Mouse (Mus musculus): ENCODE results near the gene Tbrg1. TPM values are rescaled to one million over a fixed set of nuclear protein-coding genes. Genes with fewer than 3 reads are reported as not detected.

Tbrg1 gene
- polyA plus RNA-seq, 1 experiment from 2014 or later, result 142 TPM

DNA sequence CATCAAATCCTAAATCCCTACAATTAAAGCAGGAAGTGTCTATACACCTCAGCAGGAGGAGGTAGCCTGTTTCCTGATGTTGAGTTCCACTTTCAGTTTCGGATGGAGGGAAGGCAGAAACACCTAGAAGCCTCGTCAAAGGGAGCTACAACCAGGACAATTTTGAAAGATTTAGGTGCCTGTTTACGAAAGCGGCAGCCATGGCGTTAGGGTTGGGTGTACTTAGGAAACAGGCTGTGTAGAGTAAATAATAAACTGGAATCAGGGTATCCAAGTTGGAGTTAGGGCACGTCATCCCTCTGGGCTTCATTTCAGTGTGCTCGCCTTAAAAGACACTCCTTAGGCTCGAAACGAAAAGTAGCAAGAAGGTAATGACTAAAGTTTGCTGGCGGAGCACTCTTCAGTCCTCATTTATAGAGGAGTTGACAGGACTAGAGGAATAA, 652 bp downstream of the Tbrg1 start:
- H3K36me3 ChIP-seq, result peaks cover 36% of the 10 kb centered on the region
- peak overlapping the region; percentile 93 for H3K27ac ChIP-seq (replicated peaks)
- peaks cover 20% of the 10 kb centered on the region for H3K4me1 ChIP-seq
- H3K4me3 ChIP-seq, result peak overlapping the region; percentile 85
- DNase-seq (ENCODE audit: low spot score), result peak; percentile 13
- no peaks in the 10 kb centered on the region for H3K9me3 ChIP-seq (replicated peaks)
- WGBS, result 3% methylated on average over 10 of the region's 10 CpGs
- no peaks in the 10 kb centered on the region for H3K27me3 ChIP-seq (ENCODE audit: low read depth, poor library complexity, severe bottlenecking)

DNA sequence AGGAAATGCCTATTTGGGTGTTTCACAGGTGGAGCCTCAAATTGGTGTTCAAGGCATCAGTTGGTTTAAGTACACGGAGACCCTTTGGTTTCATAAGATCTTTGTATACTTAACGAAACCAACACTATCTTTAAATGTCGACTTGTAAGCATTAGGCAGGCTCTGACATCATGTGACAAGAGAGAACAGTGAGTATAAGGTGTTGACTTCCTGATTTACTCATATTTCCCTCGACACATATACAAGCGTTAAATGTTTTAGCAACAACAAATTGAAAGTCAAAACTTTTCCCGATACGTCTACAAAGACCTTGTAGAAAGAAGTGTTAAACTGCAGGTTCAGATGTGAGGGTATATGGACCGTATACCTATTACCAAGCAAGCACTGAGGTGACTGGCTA, 1.2 kb downstream of the Tbrg1 start:
- peaks cover 20% of the 10 kb centered on the region for H3K4me1 ChIP-seq
- WGBS, result 69% methylated on average over 8 of the region's 8 CpGs
- H3K27me3 ChIP-seq (ENCODE audit: low read depth, poor library complexity, severe bottlenecking), result no peaks in the 10 kb centered on the region
- no peak overlapping the region for H3K27ac ChIP-seq (replicated peaks)
- H3K4me3 ChIP-seq, result peak overlapping the region; percentile 85
- no peaks in the 10 kb centered on the region for H3K9me3 ChIP-seq (replicated peaks)
- no peak for DNase-seq (ENCODE audit: low spot score)
- peaks cover 41% of the 10 kb centered on the region for H3K36me3 ChIP-seq

DNA sequence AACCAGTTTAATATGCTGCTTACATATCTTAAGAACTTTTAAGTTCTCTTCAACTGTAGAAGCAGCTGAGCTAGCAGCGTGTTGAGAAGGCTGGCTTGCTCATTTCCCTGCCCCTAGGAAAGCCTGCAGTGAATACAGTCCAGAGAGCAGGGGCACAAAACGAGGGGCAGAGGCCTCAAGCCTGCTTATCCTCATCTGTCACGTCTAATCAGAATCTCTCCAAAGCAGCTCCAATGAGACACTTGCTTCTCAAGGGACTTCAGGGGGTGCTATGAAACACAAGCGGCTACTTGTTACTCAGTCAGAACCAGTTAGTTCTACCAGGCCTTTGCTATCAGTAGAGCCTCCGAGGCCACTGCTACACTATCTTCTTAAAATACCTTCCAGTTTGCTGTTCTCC, 3.3 kb downstream of the Tbrg1 start:
- 85% methylated on average over 5 of the region's 5 CpGs for WGBS
- Histone ChIP-seq H3K27me3 (ENCODE audit: low read depth, poor library complexity, severe bottlenecking) (no peaks in the 10 kb centered on the region), H3K9me3 (replicated peaks) (no peaks in the 10 kb centered on the region), H3K4me1 (peaks cover 20% of the 10 kb centered on the region), H3K36me3 (peaks cover 62% of the 10 kb centered on the region), H3K4me3 (no peak overlapping the region), H3K27ac (replicated peaks) (no peak overlapping the region)
- no peak for DNase-seq (ENCODE audit: low spot score)

DNA sequence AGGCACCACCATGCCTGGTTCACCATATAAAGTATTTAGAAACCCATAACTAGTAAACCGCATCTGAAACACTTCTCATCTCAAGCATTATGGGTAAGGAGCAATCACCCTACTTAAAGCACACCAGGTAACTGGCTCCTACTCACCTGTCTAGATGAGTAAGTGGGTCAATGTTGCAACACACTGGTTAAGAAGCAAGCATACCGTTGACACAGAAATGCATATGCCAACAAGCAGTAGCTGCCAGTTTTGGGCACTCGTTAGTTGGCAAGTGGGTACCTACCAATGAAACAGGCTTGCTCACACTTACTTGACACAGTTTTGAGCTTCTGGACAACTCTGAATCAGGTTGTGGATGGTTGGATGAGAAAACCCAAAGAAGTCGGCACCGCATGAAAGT, 6.5 kb downstream of the Tbrg1 start:
- no peaks in the 10 kb centered on the region for H3K9me3 ChIP-seq (replicated peaks)
- 94% methylated on average over 5 of the region's 5 CpGs for WGBS

DNA sequence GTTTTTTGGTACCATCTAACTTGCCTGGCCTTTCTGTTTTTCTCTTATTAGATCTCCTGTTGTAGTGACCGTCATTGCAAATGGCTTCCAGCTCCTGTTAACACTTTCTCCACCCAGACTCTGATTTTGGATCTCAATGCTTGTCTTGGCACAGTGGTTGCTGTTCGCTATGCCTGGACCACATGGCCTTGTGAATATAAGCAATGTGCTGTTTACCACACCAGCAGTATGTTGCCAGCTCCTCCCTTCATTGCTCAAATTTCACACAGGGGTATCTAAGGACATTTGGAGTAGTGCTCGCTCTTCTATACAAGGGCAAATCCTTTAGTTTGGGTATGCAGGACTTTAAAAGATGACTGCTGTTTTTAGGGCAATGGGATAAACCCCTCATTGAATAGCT, 10.9 kb downstream of the Tbrg1 start:
- DNase-seq (ENCODE audit: low spot score), result no peak
- Histone ChIP-seq H3K4me3 (no peak overlapping the region), H3K4me1 (no peaks in the 10 kb centered on the region), H3K27me3 (ENCODE audit: low read depth, poor library complexity, severe bottlenecking) (no peaks in the 10 kb centered on the region), H3K27ac (replicated peaks) (no peak overlapping the region), H3K9me3 (replicated peaks) (no peaks in the 10 kb centered on the region), H3K36me3 (peaks cover 41% of the 10 kb centered on the region)
- 87% methylated on average over 3 of the region's 3 CpGs for WGBS

More for the DNA sequence above, 6.5 kb downstream of the Tbrg1 start:
- no peak overlapping the region for H3K27ac ChIP-seq (replicated peaks)
- H3K4me3 ChIP-seq, result no peak overlapping the region
- peaks cover 79% of the 10 kb centered on the region for H3K36me3 ChIP-seq
- no peak for DNase-seq (ENCODE audit: low spot score)
- H3K4me1 ChIP-seq, result peaks cover 6% of the 10 kb centered on the region; the same call in 1 of the 2 replicates
- H3K27me3 ChIP-seq (ENCODE audit: low read depth, poor library complexity, severe bottlenecking), result no peaks in the 10 kb centered on the region

DNA sequence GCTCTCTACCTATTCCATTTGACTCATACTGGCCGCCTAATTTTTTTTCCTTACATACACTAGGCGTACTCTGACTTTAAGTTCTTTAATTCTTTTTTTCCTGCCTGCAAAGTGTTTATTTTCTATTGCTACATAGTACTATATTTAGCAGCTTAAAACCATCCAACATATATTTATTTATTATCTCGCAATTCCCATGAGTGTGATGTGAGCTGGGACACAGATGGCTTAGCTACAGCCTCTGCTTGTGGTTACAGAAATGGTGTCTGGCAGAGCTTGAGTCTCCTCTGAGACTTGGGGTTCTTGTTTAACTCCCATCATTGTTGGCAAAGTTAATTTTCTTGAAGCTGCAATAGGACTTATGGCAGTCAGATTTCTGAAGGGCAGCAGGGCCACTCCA, 18.4 kb downstream of the Tbrg1 start:
- no peak for DNase-seq (ENCODE audit: low spot score)
- H3K27me3 ChIP-seq (ENCODE audit: low read depth, poor library complexity, severe bottlenecking), result no peaks in the 10 kb centered on the region
- H3K4me1 ChIP-seq, result no peaks in the 10 kb centered on the region
- no peak overlapping the region for H3K4me3 ChIP-seq
- no peak overlapping the region for H3K27ac ChIP-seq (replicated peaks)
- H3K9me3 ChIP-seq (replicated peaks), result no peaks in the 10 kb centered on the region
- WGBS, result 85% methylated on average over 3 of the region's 3 CpGs
- H3K36me3 ChIP-seq, result no peaks in the 10 kb centered on the region

DNA sequence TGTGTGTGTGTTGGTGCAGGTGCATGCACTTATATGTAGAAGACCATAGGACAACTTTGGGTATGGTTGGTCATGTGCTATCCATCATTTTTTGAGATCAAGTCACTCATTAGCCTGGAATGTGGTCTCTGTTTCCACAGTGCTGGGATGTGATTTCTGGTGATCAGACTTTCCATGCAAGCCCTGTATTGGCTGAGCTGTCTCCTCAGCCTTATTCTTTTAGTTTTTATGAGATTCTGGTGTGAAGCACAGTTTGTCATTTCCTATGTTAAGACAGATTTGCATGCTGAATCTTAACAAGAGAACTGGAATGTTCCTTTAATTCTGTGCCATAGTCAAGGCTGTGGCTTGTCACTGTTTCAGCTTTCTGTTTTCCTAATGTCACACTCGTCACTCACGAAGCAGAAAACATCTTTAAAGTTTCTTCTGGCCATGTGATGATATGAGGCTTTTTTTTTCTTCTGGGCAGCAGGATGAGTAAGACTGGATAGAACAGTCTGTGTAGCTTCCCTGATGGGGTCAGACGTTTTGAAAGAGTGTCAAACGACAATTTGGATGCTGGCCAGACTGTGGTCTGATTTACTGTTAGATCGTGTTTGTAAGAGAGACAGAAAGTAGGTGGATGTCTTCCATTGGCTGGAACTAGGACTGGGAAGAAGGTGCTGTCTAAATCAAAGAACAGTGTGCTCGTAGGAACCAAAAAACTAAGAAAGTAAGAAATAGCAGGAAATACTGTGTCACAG, 20.1 kb downstream of the Tbrg1 start:
- Histone ChIP-seq H3K36me3 (no peaks in the 10 kb centered on the region), H3K27ac (replicated peaks) (no peak overlapping the region), H3K9me3 (replicated peaks) (no peaks in the 10 kb centered on the region), H3K27me3 (ENCODE audit: low read depth, poor library complexity, severe bottlenecking) (peaks cover 1% of the 10 kb centered on the region; the same call in 1 of the 2 replicates), H3K4me3 (no peak overlapping the region), H3K4me1 (no peaks in the 10 kb centered on the region)
- no peak for DNase-seq (ENCODE audit: low spot score)
- WGBS, result 76% methylated on average over 6 of the region's 6 CpGs

DNA sequence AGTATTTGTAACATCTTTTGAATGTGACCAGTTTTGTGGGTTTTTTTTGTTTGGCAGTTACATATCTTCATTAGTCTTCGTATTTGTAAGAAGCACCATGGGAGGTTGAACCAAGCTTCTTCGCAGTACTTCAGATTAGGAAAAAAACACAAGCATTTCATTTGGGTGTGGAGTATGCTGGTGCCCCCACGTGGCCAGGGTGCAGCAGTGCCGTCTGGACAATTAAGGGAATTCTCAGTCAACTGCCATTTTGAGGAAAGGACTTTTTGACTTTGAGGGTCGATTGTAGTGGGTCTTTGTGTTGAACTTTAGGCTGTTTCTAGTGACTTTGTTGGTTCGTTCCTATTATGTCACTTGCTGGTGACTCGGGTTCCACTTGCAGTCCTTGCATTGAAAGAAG, 20.8 kb downstream of the Tbrg1 start:
- Histone ChIP-seq H3K27ac (replicated peaks) (no peak overlapping the region), H3K27me3 (ENCODE audit: low read depth, poor library complexity, severe bottlenecking) (peaks cover 4% of the 10 kb centered on the region; the same call in 1 of the 2 replicates), H3K4me1 (no peaks in the 10 kb centered on the region), H3K9me3 (replicated peaks) (no peaks in the 10 kb centered on the region), H3K4me3 (no peak overlapping the region), H3K36me3 (no peaks in the 10 kb centered on the region)
- 27% methylated on average over 7 of the region's 7 CpGs for WGBS
- DNase-seq (ENCODE audit: low spot score), result peak; percentile 46

DNA sequence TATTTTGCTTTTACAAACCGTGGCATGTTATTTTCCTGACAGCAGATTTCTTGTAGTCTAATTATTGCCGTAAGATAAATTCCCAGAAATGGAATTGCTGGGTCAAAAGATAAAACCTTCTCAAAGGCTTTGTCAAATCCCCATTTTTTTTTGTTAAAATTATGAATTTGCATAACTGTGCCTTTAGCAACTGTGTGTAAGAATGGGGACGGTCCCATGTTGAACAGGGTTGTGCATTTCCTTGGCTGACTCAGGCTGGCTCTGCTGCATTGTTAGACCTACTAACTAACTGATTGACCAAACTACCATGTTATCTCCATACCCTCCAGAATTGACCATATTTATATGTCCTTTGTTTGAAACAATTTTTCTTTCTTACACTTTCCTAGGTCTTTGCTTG, 22.8 kb downstream of the Tbrg1 start:
- Histone ChIP-seq H3K9me3 (replicated peaks) (no peaks in the 10 kb centered on the region), H3K4me3 (no peak overlapping the region), H3K27me3 (ENCODE audit: low read depth, poor library complexity, severe bottlenecking) (peaks cover 4% of the 10 kb centered on the region; the same call in 1 of the 2 replicates), H3K27ac (replicated peaks) (no peak overlapping the region), H3K4me1 (no peaks in the 10 kb centered on the region), H3K36me3 (no peaks in the 10 kb centered on the region)
- no peak for DNase-seq (ENCODE audit: low spot score)
- WGBS, result 87% methylated on average over 3 of the region's 3 CpGs

DNA sequence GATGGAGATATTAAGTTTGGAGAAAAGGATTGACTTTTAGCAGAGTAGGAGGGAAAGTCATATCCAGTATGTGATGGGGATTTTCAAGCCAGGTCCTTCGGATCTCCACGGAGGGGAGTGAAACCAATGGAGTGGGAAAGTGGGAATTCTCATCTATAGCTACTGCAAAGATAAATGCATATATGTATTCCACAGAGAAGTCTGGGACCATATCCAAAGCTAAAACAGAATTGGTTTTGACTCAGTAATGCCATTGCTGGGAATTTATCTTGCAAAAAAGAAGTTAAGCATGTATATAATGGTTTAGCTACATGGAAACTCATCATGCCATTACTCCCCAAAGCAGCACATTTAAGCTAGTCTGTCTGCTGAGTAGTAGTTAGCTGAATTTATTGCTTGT, 24.8 kb downstream of the Tbrg1 start:
- 91% methylated on average over 2 of the region's 2 CpGs for WGBS
- Histone ChIP-seq H3K36me3 (no peaks in the 10 kb centered on the region), H3K27ac (replicated peaks) (no peak overlapping the region), H3K4me3 (no peak overlapping the region), H3K4me1 (no peaks in the 10 kb centered on the region), H3K27me3 (ENCODE audit: low read depth, poor library complexity, severe bottlenecking) (peaks cover 4% of the 10 kb centered on the region; the same call in 1 of the 2 replicates), H3K9me3 (replicated peaks) (no peaks in the 10 kb centered on the region)
- no peak for DNase-seq (ENCODE audit: low spot score)

DNA sequence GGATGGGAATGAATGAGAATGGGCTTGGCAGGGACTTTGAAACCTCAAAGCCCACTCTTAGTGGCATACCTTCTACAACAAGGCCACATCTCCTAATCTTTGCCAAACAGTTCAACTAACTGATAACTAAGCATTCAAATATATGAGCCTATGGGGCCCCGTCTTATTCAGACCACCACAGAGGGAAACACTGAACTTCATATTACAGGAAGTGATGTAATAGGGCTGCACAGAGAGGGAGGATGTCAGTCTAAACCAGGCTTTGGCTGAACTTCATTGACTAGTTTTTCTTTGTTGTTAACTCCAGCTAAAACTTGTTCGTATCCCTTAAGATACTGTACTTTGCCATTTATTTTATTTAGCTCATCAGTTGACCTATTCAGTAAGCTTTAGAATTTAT, 27.2 kb downstream of the Tbrg1 start:
- WGBS, result 94% methylated on average over 2 of the region's 2 CpGs
- H3K4me1 ChIP-seq, result peaks cover 19% of the 10 kb centered on the region

DNA sequence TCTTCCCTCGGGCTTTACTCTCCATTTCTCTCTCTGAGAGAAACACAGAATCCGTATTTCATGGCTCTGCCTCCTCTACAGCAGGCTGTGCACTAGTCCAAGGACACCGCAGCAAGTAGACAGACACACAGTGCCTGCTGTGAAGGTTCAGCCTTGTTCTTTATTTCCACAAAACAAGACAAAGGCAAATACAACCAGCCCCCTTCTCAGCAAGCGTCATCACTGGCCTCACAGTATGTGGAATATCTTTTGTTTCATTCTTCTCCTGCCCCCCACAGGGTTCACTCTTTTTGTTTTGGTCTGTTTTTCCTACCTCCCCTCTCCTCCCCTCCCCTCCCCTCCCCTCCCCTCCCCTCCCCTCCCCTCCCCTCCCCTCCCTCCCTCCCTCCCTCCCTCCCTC, 28.5 kb downstream of the Tbrg1 start:
- Histone ChIP-seq H3K27me3 (ENCODE audit: low read depth, poor library complexity, severe bottlenecking) (peaks cover 8% of the 10 kb centered on the region; the same call in 1 of the 2 replicates), H3K36me3 (no peaks in the 10 kb centered on the region), H3K9me3 (replicated peaks) (no peaks in the 10 kb centered on the region), H3K27ac (replicated peaks) (no peak overlapping the region), H3K4me3 (no peak overlapping the region), H3K4me1 (peaks cover 20% of the 10 kb centered on the region)
- WGBS, result 46% methylated on average over 4 of the region's 4 CpGs
- no peak for DNase-seq (ENCODE audit: low spot score)

More for the DNA sequence above, 27.2 kb downstream of the Tbrg1 start:
- H3K36me3 ChIP-seq, result no peaks in the 10 kb centered on the region
- DNase-seq (ENCODE audit: low spot score), result no peak
- H3K9me3 ChIP-seq (replicated peaks), result no peaks in the 10 kb centered on the region
- H3K27ac ChIP-seq (replicated peaks), result no peak overlapping the region
- H3K4me3 ChIP-seq, result no peak overlapping the region
- H3K27me3 ChIP-seq (ENCODE audit: low read depth, poor library complexity, severe bottlenecking), result peaks cover 4% of the 10 kb centered on the region; the same call in 1 of the 2 replicates

DNA sequence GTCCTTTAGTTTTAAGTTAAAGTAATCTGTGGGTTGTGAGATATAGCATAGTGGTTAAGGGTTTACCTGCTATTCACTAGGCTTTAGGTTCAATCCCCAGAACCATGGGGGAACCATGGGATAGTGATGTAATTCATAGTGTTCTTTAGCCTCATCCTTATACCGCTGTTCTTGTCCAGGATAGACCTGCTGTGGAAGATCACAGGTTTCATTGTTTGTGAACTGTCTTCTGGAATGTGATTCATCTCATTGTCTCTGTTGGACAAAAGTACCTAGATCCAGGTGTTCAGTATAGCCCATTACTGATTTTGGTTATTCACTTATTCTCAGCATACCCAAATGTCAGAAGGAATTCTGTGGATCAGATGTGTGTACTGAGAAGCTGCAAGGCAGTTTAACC, 29.8 kb downstream of the Tbrg1 start:
- Histone ChIP-seq H3K9me3 (replicated peaks) (no peaks in the 10 kb centered on the region), H3K4me3 (no peak overlapping the region), H3K36me3 (no peaks in the 10 kb centered on the region), H3K27me3 (ENCODE audit: low read depth, poor library complexity, severe bottlenecking) (peaks cover 8% of the 10 kb centered on the region; the same call in 1 of the 2 replicates), H3K4me1 (peaks cover 20% of the 10 kb centered on the region), H3K27ac (replicated peaks) (no peak overlapping the region)
- WGBS, result 100% methylated on average over 1 of the region's 1 CpGs
- no peak for DNase-seq (ENCODE audit: low spot score)
